Mouse (Mus musculus) heart, adult 11 months (tissue): ENCODE results near the gene Usp38.
A peak's percentile ranks its signal among the peaks of the same experiment; 100 is the strongest.

Experiments used
- DNase-seq: peaks from one replicate; pipeline ENCODE4 v3.0.0; 2022

Gene Usp38

GRCm38 (mm10) chr8:80961070-80961609 lies 53.6 kb downstream of the Usp38 start:
- DNase-seq, result no peak

GRCm38 (mm10) chr8:80959588-80960268 lies 55.0 kb downstream of the Usp38 start:
- no peak for DNase-seq

GRCm38 (mm10) chr8:80957776-80958175 lies 57.0 kb downstream of the Usp38 start:
- DNase-seq, result peak; percentile 65

- no peak for DNase-seq
Measured at GRCm38 (mm10) chr8:80952973-80953372, 61.8 kb downstream of the Usp38 start.

- DNase-seq, result peak; percentile 95
Measured at GRCm38 (mm10) chr8:80952235-80952915, 62.4 kb downstream of the Usp38 start.

GRCm38 (mm10) chr8:80948405-80949183 lies 66.1 kb downstream of the Usp38 start:
- peak; percentile 91 for DNase-seq

- no peak for DNase-seq
Measured at GRCm38 (mm10) chr8:80943742-80944141, 71.0 kb downstream of the Usp38 start.

- no peak for DNase-seq
Measured at GRCm38 (mm10) chr8:80941621-80942020, 73.1 kb downstream of the Usp38 start.

GRCm38 (mm10) chr8:80937814-80938650 lies 76.7 kb downstream of the Usp38 start:
- DNase-seq, result peak; percentile 94
